Mouse (Mus musculus) lung, postnatal 0 days (tissue): ENCODE results near the gene Fgd5. TPM values are rescaled to one million over a fixed set of nuclear protein-coding genes. Genes with fewer than 3 reads are reported as not detected.

Experiments
- ATAC-seq: fragments of 200-750 bp; cut with Nextera tagmentation; 2 replicates; pipeline ENCODE4 v1.8.0; 2017; ENCODE audit warnings: moderate library complexity
- DNase-seq: peaks from one replicate; pipeline ENCODE4 v3.0.0-alpha.2; 2016; ENCODE audit warnings: low spot score
- H3K27ac ChIP-seq: fragments of 300-500 bp; sonication (generic); 2 replicates; pipeline ENCODE4 v1.5.1; 2014; ENCODE audit warnings: antibody characterized with exemption, mild to moderate bottlenecking, low read length, mixed read lengths
- H3K27me3 ChIP-seq: fragments of 300-500 bp; sonication (generic); replicated peaks from 2 replicates; pipeline ENCODE4 v1.6.1; 2014; ENCODE audit warnings: low read length, mixed read lengths; ENCODE audit not compliant: insufficient read depth
- H3K36me3 ChIP-seq: fragments of 300-500 bp; sonication (generic); 2 replicates; pipeline ENCODE4 v1.6.1; 2014; ENCODE audit warnings: low read length, mixed read lengths; ENCODE audit not compliant: insufficient read depth
- H3K4me1 ChIP-seq: fragments of 300-500 bp; sonication (generic); 2 replicates; pipeline ENCODE4 v1.6.1; 2014; ENCODE audit warnings: antibody characterized with exemption, low read depth, low read length, mixed read lengths; ENCODE audit not compliant: insufficient read depth
- H3K4me2 ChIP-seq: fragments of 300-500 bp; sonication (generic); replicated peaks from 2 replicates; pipeline ENCODE4 v1.6.1; 2014; ENCODE audit warnings: low read depth, mild to moderate bottlenecking, low read length, moderate library complexity, mixed read lengths
- H3K4me3 ChIP-seq: fragments of 300-500 bp; sonication (generic); 2 replicates; pipeline ENCODE4 v1.5.1; 2014; ENCODE audit warnings: low read depth, low read length
- H3K9ac ChIP-seq: fragments of 300-500 bp; sonication (generic); replicated peaks from 2 replicates; pipeline ENCODE4 v1.6.1; 2014; ENCODE audit warnings: low read depth, mild to moderate bottlenecking
- H3K9me3 ChIP-seq: fragments of 300-500 bp; sonication (generic); 2 replicates; pipeline ENCODE4 v1.6.1; 2016; ENCODE audit warnings: low read length, mixed read lengths
- CTCF ChIP-seq: IDR thresholded peaks from 2 replicates; pipeline ENCODE4 v1.5.1; 2016; ENCODE audit warnings: antibody characterized with exemption, mild to moderate bottlenecking
- EP300 ChIP-seq: IDR thresholded peaks from 2 replicates; pipeline ENCODE4 v1.6.1; 2016; ENCODE audit warnings: antibody characterized with exemption, mild to moderate bottlenecking, control low read depth
- WGBS: fragments of 180-500 bp; shearing (Covaris S2); extraction: QIAGEN DNeasy Blood & Tissue Kit; methylation state at CpG from one replicate; pipeline ENCODE4 v1.1.7; 2014; 5-methylcytosine and 5-hydroxymethylcytosine counted together
- polyA plus RNA-seq: library from polyadenylated mRNA; unstranded; fragments of >200 nt; fragmentation: Nextera tagmentation; extraction: Ambion mirVana; gene quantifications from 2 replicates; pipeline ENCODE4 v1.2.1, GENCODE M21; 2015

Gene Fgd5
- polyA plus RNA-seq, 1 experiment from 2014 or later, result 19.2 TPM

DNA sequence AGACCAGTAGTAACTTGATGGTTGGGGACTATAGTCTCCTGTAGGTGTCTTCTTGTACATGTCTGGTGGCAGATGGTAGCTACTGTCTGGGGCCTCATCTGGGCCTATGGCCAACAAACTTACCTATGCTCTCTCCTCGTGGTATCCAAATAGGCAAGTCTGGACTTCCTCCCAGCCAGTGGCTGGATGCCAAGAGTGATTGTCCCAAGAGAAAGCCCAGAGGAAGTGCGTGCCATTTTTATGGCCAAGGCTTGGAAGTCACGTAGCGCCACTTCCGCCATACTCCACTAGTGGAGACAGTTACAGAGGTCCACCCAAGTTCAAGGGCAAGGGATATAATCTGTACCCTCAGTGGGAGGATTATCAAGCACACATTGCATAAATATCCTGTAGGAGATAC, 62.6 kb downstream of the Fgd5 start:
- no peak overlapping the region for H3K27ac ChIP-seq
- DNase-seq (peak; percentile 27), ATAC-seq (peak; percentile 48)

DNA sequence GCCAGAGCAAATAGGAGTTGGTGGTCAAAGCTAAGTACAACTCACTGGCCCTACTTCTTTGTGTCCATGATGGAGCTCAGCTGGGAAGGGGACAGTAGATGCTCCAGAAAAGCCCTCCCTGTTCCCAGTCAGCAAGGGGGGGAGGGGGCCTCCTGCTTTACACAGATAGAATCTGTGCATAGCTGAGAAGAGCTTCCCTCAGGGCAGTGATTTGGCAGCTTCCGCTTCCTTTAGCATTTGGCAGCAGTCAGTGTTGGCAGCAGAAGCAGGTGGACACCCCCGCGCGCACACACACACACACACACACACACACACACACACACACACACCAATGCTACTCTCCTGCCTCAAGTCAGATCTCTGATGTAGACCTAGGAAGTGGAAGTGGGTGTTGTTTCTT, 63.4 kb downstream of the Fgd5 start:
- H3K4me3 ChIP-seq, result no peak overlapping the region
- no peak overlapping the region for H3K27ac ChIP-seq
- TF ChIP-seq EP300 (peak; percentile 11; the same call in 1 of the 2 replicates), CTCF (no peak)
- H3K4me1 ChIP-seq, result peaks cover 19% of the 10 kb centered on the region; the same call in 1 of the 2 replicates
- H3K27me3 ChIP-seq, result no peaks in the 10 kb centered on the region
- H3K9ac ChIP-seq, result no peak overlapping the region
- H3K36me3 ChIP-seq, result no peaks in the 10 kb centered on the region
- ATAC-seq (peak; percentile 63), DNase-seq (peak; percentile 50)
- no peaks in the 10 kb centered on the region for H3K9me3 ChIP-seq
- 40% methylated on average over 4 of the region's 4 CpGs for WGBS
- no peak overlapping the region for H3K4me2 ChIP-seq

More for the DNA sequence above, 62.6 kb downstream of the Fgd5 start:
- Histone ChIP-seq H3K4me2 (no peak overlapping the region), H3K4me3 (no peak overlapping the region), H3K9me3 (no peaks in the 10 kb centered on the region), H3K27me3 (no peaks in the 10 kb centered on the region), H3K4me1 (peaks cover 19% of the 10 kb centered on the region; the same call in 1 of the 2 replicates), H3K36me3 (no peaks in the 10 kb centered on the region), H3K9ac (no peak overlapping the region)
- 51% methylated on average over 5 of the region's 5 CpGs for WGBS
- peak; percentile 73 for TF ChIP-seq EP300
- no peak for TF ChIP-seq CTCF

DNA sequence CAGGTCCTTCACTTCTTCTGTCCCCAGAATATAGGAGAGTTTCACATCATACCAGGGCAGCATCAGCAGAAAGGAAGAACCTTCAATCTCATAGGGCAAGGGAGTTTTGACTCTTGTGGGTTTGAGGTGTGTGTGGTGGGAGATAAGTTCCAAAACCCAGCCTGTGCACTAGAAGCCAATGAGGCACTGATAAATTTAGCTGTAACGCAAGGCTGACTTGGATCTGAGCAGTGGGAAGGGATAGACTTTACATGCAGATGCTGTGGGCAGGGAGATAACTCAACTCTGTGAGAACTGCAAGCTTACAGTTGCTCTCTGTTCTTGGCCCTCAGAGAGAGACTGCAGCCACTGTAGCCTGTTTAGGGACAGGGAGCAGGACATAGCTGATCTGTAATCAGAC, 64.2 kb downstream of the Fgd5 start:
- Histone ChIP-seq H3K4me2 (no peak overlapping the region), H3K27ac (no peak overlapping the region), H3K4me1 (peaks cover 12% of the 10 kb centered on the region; the same call in 1 of the 2 replicates), H3K9ac (no peak overlapping the region), H3K4me3 (no peak overlapping the region), H3K27me3 (no peaks in the 10 kb centered on the region), H3K9me3 (no peaks in the 10 kb centered on the region), H3K36me3 (no peaks in the 10 kb centered on the region)
- ATAC-seq (no peak), DNase-seq (no peak)
- TF ChIP-seq CTCF (no peak), EP300 (no peak)
- 89% methylated on average over 1 of the region's 1 CpGs for WGBS

DNA sequence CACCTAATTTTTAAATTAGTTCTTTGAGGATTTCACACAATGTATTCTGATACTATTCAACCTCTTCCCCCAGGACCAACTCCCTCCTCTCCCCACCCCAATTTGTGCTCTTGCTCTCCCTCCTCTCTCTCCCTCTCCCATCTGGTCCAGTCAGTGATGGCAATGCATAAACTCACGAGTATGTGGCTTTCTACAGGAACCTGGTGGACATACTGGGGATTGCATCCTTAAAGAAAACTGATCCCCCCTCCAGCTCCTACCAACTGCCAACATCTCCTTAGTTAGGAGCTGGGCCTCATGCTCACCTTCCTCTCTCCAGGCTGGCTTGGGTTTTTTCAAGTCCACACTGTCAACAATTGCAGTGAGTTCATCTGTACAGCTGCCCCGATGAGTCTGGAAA, 79.1 kb downstream of the Fgd5 start:
- H3K36me3 ChIP-seq, result no peaks in the 10 kb centered on the region; the same call in 1 of the 2 replicates
- H3K4me2 ChIP-seq, result no peak overlapping the region
- H3K27me3 ChIP-seq, result no peaks in the 10 kb centered on the region
- peak; percentile 63 for TF ChIP-seq CTCF
- TF ChIP-seq EP300, result no peak
- H3K4me1 ChIP-seq, result no peaks in the 10 kb centered on the region
- DNase-seq, result no peak
- H3K9ac ChIP-seq, result no peak overlapping the region
- WGBS, result 52% methylated on average over 2 of the region's 2 CpGs
- no peak overlapping the region for H3K27ac ChIP-seq
- H3K9me3 ChIP-seq, result no peaks in the 10 kb centered on the region
- no peak for ATAC-seq
- H3K4me3 ChIP-seq, result no peak overlapping the region

DNA sequence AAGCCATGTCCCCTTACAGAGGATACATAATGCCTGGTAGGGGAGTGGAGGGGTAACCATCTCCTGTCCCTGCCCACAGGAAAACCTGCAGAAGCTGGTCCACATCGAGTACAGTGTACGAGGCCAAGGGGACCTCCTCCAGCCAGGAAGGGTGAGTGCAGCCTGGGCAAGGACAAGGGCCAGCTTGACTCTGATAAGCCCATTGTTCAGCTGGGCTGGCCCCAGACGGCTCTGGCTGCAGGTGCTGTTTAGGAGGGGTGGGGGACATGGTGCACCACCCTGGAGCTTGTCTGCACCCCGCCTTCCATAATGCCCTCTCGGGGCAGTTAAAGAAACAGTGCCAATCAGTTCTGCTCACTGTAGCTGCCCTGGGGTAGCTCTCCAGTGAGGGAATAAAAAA, 83.0 kb downstream of the Fgd5 start:
- H3K36me3 ChIP-seq, result no peaks in the 10 kb centered on the region
- H3K9ac ChIP-seq, result no peak overlapping the region
- DNase-seq (no peak), ATAC-seq (peak; percentile 49)
- TF ChIP-seq EP300, result no peak
- TF ChIP-seq CTCF, result no peak
- WGBS, result 33% methylated on average over 5 of the region's 5 CpGs
- H3K9me3 ChIP-seq, result no peaks in the 10 kb centered on the region
- H3K4me2 ChIP-seq, result no peak overlapping the region
- no peaks in the 10 kb centered on the region for H3K4me1 ChIP-seq
- no peak overlapping the region for H3K4me3 ChIP-seq
- H3K27ac ChIP-seq, result no peak overlapping the region
- H3K27me3 ChIP-seq, result no peaks in the 10 kb centered on the region

DNA sequence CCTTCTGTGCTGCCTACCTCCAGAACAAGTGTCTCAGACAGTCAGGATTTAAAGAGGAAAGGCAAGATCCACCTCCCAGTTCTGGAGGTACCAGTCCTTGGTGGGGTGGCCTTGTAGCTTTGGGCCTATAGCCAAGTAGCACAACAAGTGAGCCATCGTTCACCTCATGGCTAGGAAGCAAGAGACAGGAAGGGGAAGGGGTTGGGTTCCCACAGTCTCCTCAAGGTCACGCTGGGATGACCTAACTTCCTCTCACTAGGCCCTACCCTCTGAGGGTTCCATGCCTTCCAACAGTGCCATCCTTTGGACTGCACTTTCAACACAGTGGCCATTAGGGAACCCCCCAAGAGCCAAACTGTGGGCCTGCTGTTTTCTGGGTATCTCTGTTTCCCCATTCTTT, 84.8 kb downstream of the Fgd5 start:
- Histone ChIP-seq H3K4me3 (no peak overlapping the region), H3K9me3 (no peaks in the 10 kb centered on the region), H3K27me3 (no peaks in the 10 kb centered on the region), H3K4me2 (no peak overlapping the region), H3K9ac (no peak overlapping the region), H3K4me1 (no peaks in the 10 kb centered on the region), H3K27ac (no peak overlapping the region), H3K36me3 (no peaks in the 10 kb centered on the region)
- WGBS, result 30% methylated on average over 2 of the region's 2 CpGs
- TF ChIP-seq EP300, result no peak
- TF ChIP-seq CTCF, result no peak
- DNase-seq (no peak), ATAC-seq (peak; percentile 40; the same call in 1 of the 2 replicates)

DNA sequence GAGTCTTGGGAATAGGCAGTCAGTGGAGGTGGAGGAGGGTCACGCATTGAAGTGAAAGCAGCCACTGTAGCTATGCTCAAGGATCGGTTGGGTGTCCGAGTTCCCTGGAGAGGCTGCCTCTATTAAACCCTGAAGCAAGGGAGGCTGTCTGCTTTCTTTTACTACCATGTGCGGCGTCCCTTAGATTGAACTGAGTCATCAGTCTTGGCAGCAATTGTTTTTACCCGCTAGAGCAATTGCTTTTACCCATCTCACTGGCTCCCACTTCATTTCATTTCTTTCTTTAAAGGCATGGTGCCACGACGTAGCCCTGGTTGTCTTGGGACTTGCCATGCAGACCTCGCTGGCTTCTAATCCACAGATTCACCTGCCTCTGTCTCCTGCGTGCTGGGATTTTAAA, 85.4 kb downstream of the Fgd5 start:
- H3K4me2 ChIP-seq, result no peak overlapping the region
- no peak overlapping the region for H3K4me3 ChIP-seq
- H3K36me3 ChIP-seq, result no peaks in the 10 kb centered on the region
- no peak overlapping the region for H3K9ac ChIP-seq
- H3K27me3 ChIP-seq, result no peaks in the 10 kb centered on the region
- DNase-seq (no peak), ATAC-seq (no peak)
- no peak overlapping the region for H3K27ac ChIP-seq
- TF ChIP-seq EP300 (no peak), CTCF (no peak)
- no peaks in the 10 kb centered on the region for H3K4me1 ChIP-seq
- 85% methylated on average over 10 of the region's 10 CpGs for WGBS
- no peaks in the 10 kb centered on the region for H3K9me3 ChIP-seq
